Mouse (Mus musculus): ENCODE results near the gene Celsr3. TPM values are rescaled to one million over a fixed set of nuclear protein-coding genes. Genes with fewer than 3 reads are reported as not detected.

The Celsr3 gene
- total RNA-seq (2014; rRNA removed): 43.0 and 52.2 TPM in 2 replicates
- polyA plus RNA-seq (2015; fragmentation: Nextera tagmentation; extraction: Ambion mirVana): 3.9 and 6.8 TPM in 2 replicates

GRCm38 (mm10) chr9:108825820-108826699 lies at the start of gene Celsr3:
Gene Celsr3, plus strand, starts transcription at chr9:108826320.
- TF ChIP-seq CTCF (IDR thresholded peaks at IDR 0.05; ENCODE audit: low read depth): no peak
- Histone ChIP-seq H3K9me3 (ENCODE audit: low read length) (no peaks in the 10 kb centered on the region), H3K9ac (peak within 1 kb of the TSS; percentile 88), H3K27ac (ENCODE audit: low read depth, low read length) (peak within 1 kb of the TSS; percentile 89), H3K4me2 (ENCODE audit: low read depth) (peak within 1 kb of the TSS; percentile 88), H3K27me3 (ENCODE audit: insufficient read depth, low read length) (no peaks in the 10 kb centered on the region), H3K4me3 (ENCODE audit: low read depth, low read length) (peak within 1 kb of the TSS; percentile 80), H3K36me3 (ENCODE audit: insufficient read depth) (peaks cover 30% of the 10 kb centered on the region), H3K4me1 (ENCODE audit: insufficient read depth) (peaks cover 17% of the 10 kb centered on the region)
- peak; percentile 81 for ATAC-seq
- DNase-seq: peak; percentile 98
- 2% methylated on average over 64 of the region's 70 CpGs for WGBS

- no peak for TF ChIP-seq CTCF (IDR thresholded peaks at IDR 0.05; ENCODE audit: low read depth)
Observed at GRCm38 (mm10) chr9:108776614-108777013, 49.5 kb upstream of the Celsr3 start.

GRCm38 (mm10) chr9:108777276-108777675 lies 48.8 kb upstream of the Celsr3 start:
- Histone ChIP-seq H3K27me3 (ENCODE audit: insufficient read depth, low read length) (no peaks in the 10 kb centered on the region), H3K27ac (ENCODE audit: low read depth, low read length) (no peak overlapping the region), H3K4me2 (ENCODE audit: low read depth) (no peak overlapping the region), H3K36me3 (ENCODE audit: insufficient read depth) (no peaks in the 10 kb centered on the region), H3K4me3 (ENCODE audit: low read depth, low read length) (no peak overlapping the region), H3K4me1 (ENCODE audit: insufficient read depth) (no peaks in the 10 kb centered on the region), H3K9me3 (ENCODE audit: low read length) (no peaks in the 10 kb centered on the region), H3K9ac (no peak overlapping the region)
- no peak for ATAC-seq
- TF ChIP-seq CTCF (IDR thresholded peaks at IDR 0.05; ENCODE audit: low read depth): no peak
- DNase-seq: no peak
- 77% methylated on average over 4 of the region's 4 CpGs for WGBS

More at GRCm38 (mm10) chr9:108776614-108777013, 49.5 kb upstream of the Celsr3 start:
- Histone ChIP-seq H3K36me3 (ENCODE audit: insufficient read depth) (no peaks in the 10 kb centered on the region), H3K9ac (no peak overlapping the region), H3K27me3 (ENCODE audit: insufficient read depth, low read length) (no peaks in the 10 kb centered on the region), H3K9me3 (ENCODE audit: low read length) (no peaks in the 10 kb centered on the region), H3K4me1 (ENCODE audit: insufficient read depth) (no peaks in the 10 kb centered on the region), H3K27ac (ENCODE audit: low read depth, low read length) (no peak overlapping the region), H3K4me2 (ENCODE audit: low read depth) (no peak overlapping the region), H3K4me3 (ENCODE audit: low read depth, low read length) (no peak overlapping the region)
- WGBS: 92% methylated on average over 4 of the region's 4 CpGs
- ATAC-seq: no peak
- DNase-seq: no peak

- peaks cover 10% of the 10 kb centered on the region for H3K4me1 ChIP-seq (ENCODE audit: insufficient read depth)
- no peak overlapping the region for H3K27ac ChIP-seq (ENCODE audit: low read depth, low read length)
- H3K9me3 ChIP-seq (ENCODE audit: low read length): no peaks in the 10 kb centered on the region
- no peak overlapping the region for H3K4me2 ChIP-seq (ENCODE audit: low read depth)
- H3K9ac ChIP-seq: no peak overlapping the region
- no peak for ATAC-seq
- no peak for DNase-seq
- no peak overlapping the region for H3K4me3 ChIP-seq (ENCODE audit: low read depth, low read length)
- H3K36me3 ChIP-seq (ENCODE audit: insufficient read depth): no peaks in the 10 kb centered on the region
- WGBS: 65% methylated on average over 5 of the region's 5 CpGs
- no peaks in the 10 kb centered on the region for H3K27me3 ChIP-seq (ENCODE audit: insufficient read depth, low read length)
- no peak for TF ChIP-seq CTCF (IDR thresholded peaks at IDR 0.05; ENCODE audit: low read depth)
Observed at GRCm38 (mm10) chr9:108780959-108781358, 45.2 kb upstream of the Celsr3 start.

GRCm38 (mm10) chr9:108781891-108782290 lies 44.2 kb upstream of the Celsr3 start:
- TF ChIP-seq CTCF (IDR thresholded peaks at IDR 0.05; ENCODE audit: low read depth): no peak
- Histone ChIP-seq H3K9me3 (ENCODE audit: low read length) (no peaks in the 10 kb centered on the region), H3K4me2 (ENCODE audit: low read depth) (no peak overlapping the region), H3K27me3 (ENCODE audit: insufficient read depth, low read length) (no peaks in the 10 kb centered on the region), H3K9ac (no peak overlapping the region), H3K4me1 (ENCODE audit: insufficient read depth) (peaks cover 16% of the 10 kb centered on the region), H3K4me3 (ENCODE audit: low read depth, low read length) (no peak overlapping the region), H3K36me3 (ENCODE audit: insufficient read depth) (no peaks in the 10 kb centered on the region), H3K27ac (ENCODE audit: low read depth, low read length) (no peak overlapping the region)
- DNase-seq (no peak), ATAC-seq (no peak)
- 73% methylated on average over 4 of the region's 4 CpGs for WGBS

GRCm38 (mm10) chr9:108782836-108783547 lies 43.1 kb upstream of the Celsr3 start:
- Histone ChIP-seq H3K4me1 (ENCODE audit: insufficient read depth) (peaks cover 26% of the 10 kb centered on the region), H3K4me3 (ENCODE audit: low read depth, low read length) (peak overlapping the region; percentile 91), H3K9ac (peak overlapping the region; percentile 96), H3K36me3 (ENCODE audit: insufficient read depth) (0 out of 2 replicates have a peak, but pooled peaks cover 3% of the 10 kb centered on the region), H3K27me3 (ENCODE audit: insufficient read depth, low read length) (no peaks in the 10 kb centered on the region), H3K27ac (ENCODE audit: low read depth, low read length) (peak overlapping the region; percentile 95), H3K9me3 (ENCODE audit: low read length) (no peaks in the 10 kb centered on the region), H3K4me2 (ENCODE audit: low read depth) (peak overlapping the region; percentile 58)
- WGBS: 9% methylated on average over 9 of the region's 9 CpGs
- ATAC-seq (peak; percentile 13; the same call in 1 of the 2 replicates), DNase-seq (peak; percentile 46)
- TF ChIP-seq CTCF (IDR thresholded peaks at IDR 0.05; ENCODE audit: low read depth): no peak
